Mouse (Mus musculus) kidney, postnatal 0 days (tissue): ENCODE measurements around the gene Olfr1373. TPM values are rescaled to one million over a fixed set of nuclear protein-coding genes. Genes with fewer than 3 reads are reported as not detected.

Experiments
- ATAC-seq: fragments of 200-750 bp; cut with Nextera tagmentation; replicated peaks from 2 replicates; pipeline ENCODE4 v1.8.0; 2017; ENCODE audit warnings: low read depth, moderate number of reproducible peaks, moderate TSS enrichment, moderate library complexity; ENCODE audit not compliant: low FRiP score
- DNase-seq: peaks from one replicate; pipeline ENCODE4 v3.0.0-alpha.2; 2016; ENCODE audit warnings: low spot score
- H3K27ac ChIP-seq: fragments of 300-500 bp; sonication (generic); 2 replicates; pipeline ENCODE4 v1.5.1; 2014; ENCODE audit warnings: mild to moderate bottlenecking
- H3K27me3 ChIP-seq: fragments of 300-500 bp; sonication (generic); 2 replicates; pipeline ENCODE4 v1.6.1; 2014; ENCODE audit warnings: low read length, mixed read lengths; ENCODE audit not compliant: insufficient read depth
- H3K36me3 ChIP-seq: fragments of 300-500 bp; sonication (generic); 2 replicates; pipeline ENCODE4 v1.6.1; 2014; ENCODE audit warnings: low read length, mixed read lengths; ENCODE audit not compliant: insufficient read depth
- H3K4me1 ChIP-seq: fragments of 300-500 bp; sonication (generic); replicated peaks from 2 replicates; pipeline ENCODE4 v1.6.1; 2014; ENCODE audit warnings: antibody characterized with exemption, low read length, mixed read lengths; ENCODE audit not compliant: insufficient read depth
- H3K4me2 ChIP-seq: fragments of 300-500 bp; sonication (generic); 2 replicates; pipeline ENCODE4 v1.6.1; 2014; ENCODE audit warnings: mild to moderate bottlenecking, low read length, moderate library complexity, mixed read lengths
- H3K4me3 ChIP-seq: fragments of 300-500 bp; sonication (generic); replicated peaks from 2 replicates; pipeline ENCODE4 v1.5.1; 2014; ENCODE audit warnings: low read depth, low read length
- H3K9ac ChIP-seq: fragments of 300-500 bp; sonication (generic); 2 replicates; pipeline ENCODE4 v1.6.1; 2014; ENCODE audit warnings: low read depth, low read length
- H3K9me3 ChIP-seq: fragments of 300-500 bp; sonication (generic); replicated peaks from 2 replicates; pipeline ENCODE4 v1.6.1; 2016; ENCODE audit warnings: low read length, inconsistent platforms, mixed read lengths
- CTCF ChIP-seq: IDR thresholded peaks from 2 replicates; pipeline ENCODE4 v1.5.1; 2016; ENCODE audit warnings: antibody characterized with exemption, low read depth, mild to moderate bottlenecking, moderate library complexity
- WGBS: fragments of 180-500 bp; shearing (Covaris S2); extraction: QIAGEN DNeasy Blood & Tissue Kit; methylation state at CpG from one replicate; pipeline ENCODE4 v1.1.7; 2014; 5-methylcytosine and 5-hydroxymethylcytosine counted together
- polyA plus RNA-seq: library from polyadenylated mRNA; unstranded; fragments of >200 nt; fragmentation: Nextera tagmentation; extraction: Ambion mirVana; gene quantifications from 2 replicates; pipeline ENCODE4 v1.2.1, GENCODE M21; 2015

Gene Olfr1373
- polyA plus RNA-seq, 1 experiment from 2014 or later = not detected

GRCm38 (mm10) chr11:52109421-52109820 lies 35.9 kb downstream of the Olfr1373 start:
- Histone ChIP-seq H3K9me3 (no peaks in the 10 kb centered on the region), H3K9ac (no peak overlapping the region), H3K27me3 (no peaks in the 10 kb centered on the region), H3K4me3 (no peak overlapping the region), H3K36me3 (peaks cover 3% of the 10 kb centered on the region; the same call in 1 of the 2 replicates), H3K4me2 (no peak overlapping the region), H3K4me1 (peaks cover 9% of the 10 kb centered on the region; the same call in 1 of the 2 replicates), H3K27ac (no peak overlapping the region)
- DNase-seq (no peak), ATAC-seq (no peak)
- TF ChIP-seq CTCF = no peak
- WGBS = 70% methylated on average over 1 of the region's 1 CpGs

GRCm38 (mm10) chr11:52108796-52109195 lies 36.5 kb downstream of the Olfr1373 start:
- no peak overlapping the region for H3K27ac ChIP-seq
- peaks cover 9% of the 10 kb centered on the region; the same call in 1 of the 2 replicates for H3K4me1 ChIP-seq
- H3K36me3 ChIP-seq = peaks cover 3% of the 10 kb centered on the region; the same call in 1 of the 2 replicates
- no peak for DNase-seq
- ATAC-seq = no peak
- H3K9ac ChIP-seq = no peak overlapping the region
- no peak overlapping the region for H3K4me3 ChIP-seq
- H3K4me2 ChIP-seq = no peak overlapping the region
- no peaks in the 10 kb centered on the region for H3K27me3 ChIP-seq
- no peak for TF ChIP-seq CTCF
- no peaks in the 10 kb centered on the region for H3K9me3 ChIP-seq
- 89% methylated on average over 5 of the region's 5 CpGs for WGBS

DNA sequence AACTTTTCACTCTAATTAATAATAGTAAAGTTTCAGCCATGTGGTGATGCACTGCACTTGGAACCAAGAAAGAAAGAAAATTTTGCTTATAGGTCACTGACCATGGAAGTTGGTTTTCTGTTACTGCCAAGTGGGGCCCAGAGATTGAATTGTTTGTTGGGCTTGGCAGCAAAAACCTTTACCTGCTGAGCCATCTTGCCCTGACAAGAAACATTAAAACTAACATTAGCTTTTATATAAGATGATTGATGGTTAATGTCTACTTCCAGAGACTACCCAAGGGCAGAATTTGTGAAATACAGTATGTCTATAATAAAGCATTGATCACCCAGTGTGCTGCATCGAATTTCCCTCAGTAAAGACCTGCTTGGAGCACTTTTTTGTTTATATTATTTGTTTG lies 38.9 kb downstream of the Olfr1373 start:
- WGBS = 97% methylated on average over 1 of the region's 1 CpGs

GRCm38 (mm10) chr11:52106037-52106436 lies 39.3 kb downstream of the Olfr1373 start:
- ATAC-seq = no peak
- no peak overlapping the region for H3K4me2 ChIP-seq
- no peak for TF ChIP-seq CTCF

More for the DNA sequence above, 38.9 kb downstream of the Olfr1373 start:
- Histone ChIP-seq H3K27ac (no peak overlapping the region), H3K4me1 (peaks cover 11% of the 10 kb centered on the region; the same call in 1 of the 2 replicates), H3K9ac (no peak overlapping the region), H3K27me3 (no peaks in the 10 kb centered on the region), H3K4me3 (no peak overlapping the region), H3K9me3 (no peaks in the 10 kb centered on the region), H3K36me3 (no peaks in the 10 kb centered on the region), H3K4me2 (no peak overlapping the region)
- no peak for DNase-seq
- ATAC-seq = no peak
- TF ChIP-seq CTCF = no peak

GRCm38 (mm10) chr11:52105503-52105902 lies 39.8 kb downstream of the Olfr1373 start:
- Histone ChIP-seq H3K27me3 (no peaks in the 10 kb centered on the region), H3K4me1 (peaks cover 20% of the 10 kb centered on the region; the same call in 1 of the 2 replicates), H3K9me3 (no peaks in the 10 kb centered on the region), H3K27ac (no peak overlapping the region), H3K4me2 (no peak overlapping the region), H3K9ac (no peak overlapping the region), H3K36me3 (no peaks in the 10 kb centered on the region), H3K4me3 (no peak overlapping the region)
- DNase-seq (no peak), ATAC-seq (no peak)
- no peak for TF ChIP-seq CTCF

More at GRCm38 (mm10) chr11:52106037-52106436, 39.3 kb downstream of the Olfr1373 start:
- no peak overlapping the region for H3K9ac ChIP-seq
- H3K4me1 ChIP-seq = peaks cover 15% of the 10 kb centered on the region; the same call in 1 of the 2 replicates
- 69% methylated on average over 2 of the region's 2 CpGs for WGBS
- no peaks in the 10 kb centered on the region for H3K9me3 ChIP-seq
- H3K36me3 ChIP-seq = no peaks in the 10 kb centered on the region
- H3K27me3 ChIP-seq = no peaks in the 10 kb centered on the region
- H3K4me3 ChIP-seq = no peak overlapping the region
- no peak for DNase-seq
- no peak overlapping the region for H3K27ac ChIP-seq

- no peak overlapping the region for H3K9ac ChIP-seq
- no peak for ATAC-seq
Observed at GRCm38 (mm10) chr11:52102977-52103376, 42.4 kb downstream of the Olfr1373 start.

DNA sequence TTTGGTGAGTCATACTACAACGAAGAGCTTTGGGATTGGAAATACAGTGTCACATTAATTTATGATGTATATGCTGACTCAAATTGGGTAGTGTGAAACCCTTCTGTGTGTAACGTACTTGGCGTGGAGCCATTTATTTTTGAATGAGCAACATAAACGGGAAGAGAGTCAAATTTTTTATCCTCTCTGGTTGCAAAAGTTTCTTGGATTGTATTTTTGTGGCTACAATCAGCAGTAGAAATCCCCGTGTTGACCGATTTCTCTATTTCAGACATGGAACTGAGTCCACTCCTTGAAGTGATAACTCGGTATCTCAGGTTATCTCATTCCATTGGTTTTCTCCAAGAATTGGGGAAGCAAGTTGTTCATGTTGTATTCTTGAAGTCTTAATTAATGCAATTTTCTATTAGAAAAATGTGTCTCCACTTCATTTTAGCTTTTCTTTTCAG lies 45.5 kb downstream of the Olfr1373 start:
- peak; percentile 40 for DNase-seq
- Histone ChIP-seq H3K27ac (peak overlapping the region; percentile 100), H3K4me2 (peak overlapping the region; percentile 81), H3K4me3 (peak overlapping the region; percentile 100), H3K36me3 (no peaks in the 10 kb centered on the region), H3K4me1 (peaks cover 24% of the 10 kb centered on the region), H3K9me3 (no peaks in the 10 kb centered on the region), H3K9ac (peak overlapping the region; percentile 100), H3K27me3 (no peaks in the 10 kb centered on the region)
- no peak for ATAC-seq
- no peak for TF ChIP-seq CTCF
- WGBS = 2% methylated on average over 7 of the region's 7 CpGs

More at GRCm38 (mm10) chr11:52102977-52103376, 42.4 kb downstream of the Olfr1373 start:
- H3K36me3 ChIP-seq = no peaks in the 10 kb centered on the region
- TF ChIP-seq CTCF = no peak
- DNase-seq = no peak
- 79% methylated on average over 4 of the region's 4 CpGs for WGBS
- no peak overlapping the region for H3K4me2 ChIP-seq
- H3K4me1 ChIP-seq = peaks cover 19% of the 10 kb centered on the region
- no peak overlapping the region for H3K4me3 ChIP-seq
- no peak overlapping the region for H3K27ac ChIP-seq
- no peaks in the 10 kb centered on the region for H3K9me3 ChIP-seq
- H3K27me3 ChIP-seq = no peaks in the 10 kb centered on the region
